Mouse (Mus musculus): Measurements from ENCODE around the gene Tgfb2. TPM values are rescaled to one million over a fixed set of nuclear protein-coding genes. Genes with fewer than 3 reads are reported as not detected.

The Tgfb2 gene
- total RNA-seq, 1 experiment, result 10.4 TPM

GRCm38 (mm10) chr1:186631457-186631856 lies 74.3 kb downstream of the Tgfb2 start:
- H3K36me3 ChIP-seq (ENCODE audit: control insufficient read depth, insufficient read depth, low read length, poor library complexity, severe bottlenecking), result no peaks in the 10 kb centered on the region; the same call in 1 of the 2 replicates
- H3K27ac ChIP-seq (ENCODE audit: insufficient read depth, low read depth, low read length, poor library complexity, severe bottlenecking), result no peak overlapping the region
- H3K9me3 ChIP-seq (ENCODE audit: control insufficient read depth, insufficient read depth, low read depth, low read length), result no peaks in the 10 kb centered on the region
- H3K4me3 ChIP-seq (ENCODE audit: insufficient read depth in 1 of 2, low read depth in 1 of 2, low read length in 2 of 2, poor library complexity in 1 of 2, severe bottlenecking in 1 of 2), result no peak overlapping the region
- no peak overlapping the region for H3K9ac ChIP-seq (ENCODE audit: insufficient read depth, low read depth, low read length, poor library complexity, severe bottlenecking)
- in situ Hi-C loops (cut with MboI; ENCODE audit: low sequenced_read_pairs in 2 of 2, unreplicated experiment in 2 of 2), result no loop called here
- TF ChIP-seq HCFC1 (IDR thresholded peaks at IDR 0.05; ENCODE audit: borderline replicate concordance, insufficient read depth, low read length) (no peak), ZNF384 (IDR thresholded peaks at IDR 0.05; ENCODE audit: low read depth, low read length) (no peak), ZC3H11A (IDR thresholded peaks at IDR 0.05; ENCODE audit: borderline replicate concordance, low read depth, low read length) (no peak)
- DNase-seq (ENCODE audit: low read depth, low spot score), result no peak
- no peaks in the 10 kb centered on the region for H3K4me1 ChIP-seq (ENCODE audit: control insufficient read depth in 2 of 2, insufficient read depth in 2 of 2, low read length in 2 of 2, poor library complexity in 1 of 2)

- no peak overlapping the region for H3K9ac ChIP-seq (ENCODE audit: insufficient read depth, low read depth, low read length, poor library complexity, severe bottlenecking)
- H3K4me1 ChIP-seq (ENCODE audit: control insufficient read depth in 2 of 2, insufficient read depth in 2 of 2, low read length in 2 of 2, poor library complexity in 1 of 2), result no peaks in the 10 kb centered on the region
- H3K36me3 ChIP-seq (ENCODE audit: control insufficient read depth, insufficient read depth, low read length, poor library complexity, severe bottlenecking), result no peaks in the 10 kb centered on the region; the same call in 1 of the 2 replicates
- no peak overlapping the region for H3K4me3 ChIP-seq (ENCODE audit: insufficient read depth in 1 of 2, low read depth in 1 of 2, low read length in 2 of 2, poor library complexity in 1 of 2, severe bottlenecking in 1 of 2)
- H3K9me3 ChIP-seq (ENCODE audit: control insufficient read depth, insufficient read depth, low read depth, low read length), result no peaks in the 10 kb centered on the region
- no peak overlapping the region for H3K27ac ChIP-seq (ENCODE audit: insufficient read depth, low read depth, low read length, poor library complexity, severe bottlenecking)
- no peak for DNase-seq (ENCODE audit: low read depth, low spot score)
- in situ Hi-C loops (cut with MboI; ENCODE audit: low sequenced_read_pairs in 2 of 2, unreplicated experiment in 2 of 2), result no loop called here
- TF ChIP-seq CHD2 (IDR thresholded peaks at IDR 0.05; ENCODE audit: low read depth, low read length), result no peak
- no peak for TF ChIP-seq ZC3H11A (IDR thresholded peaks at IDR 0.05; ENCODE audit: borderline replicate concordance, low read depth, low read length)
- TF ChIP-seq ZNF384 (IDR thresholded peaks at IDR 0.05; ENCODE audit: low read depth, low read length), result no peak
- no peak for TF ChIP-seq HCFC1 (IDR thresholded peaks at IDR 0.05; ENCODE audit: borderline replicate concordance, insufficient read depth, low read length)
- TF ChIP-seq MAFK (IDR thresholded peaks at IDR 0.05; ENCODE audit: insufficient read depth, low read depth, low read length), result no peak
Measured at GRCm38 (mm10) chr1:186630971-186631370, 74.8 kb downstream of the Tgfb2 start.

GRCm38 (mm10) chr1:186627451-186627995 lies 78.3 kb downstream of the Tgfb2 start:
- Histone ChIP-seq H3K36me3 (ENCODE audit: control insufficient read depth, insufficient read depth, low read length, poor library complexity, severe bottlenecking) (no peaks in the 10 kb centered on the region; the same call in 1 of the 2 replicates), H3K4me1 (ENCODE audit: control insufficient read depth in 2 of 2, insufficient read depth in 2 of 2, low read length in 2 of 2, poor library complexity in 1 of 2) (no peaks in the 10 kb centered on the region), H3K9ac (ENCODE audit: insufficient read depth, low read depth, low read length, poor library complexity, severe bottlenecking) (no peak overlapping the region), H3K9me3 (ENCODE audit: control insufficient read depth, insufficient read depth, low read depth, low read length) (no peaks in the 10 kb centered on the region), H3K27ac (ENCODE audit: insufficient read depth, low read depth, low read length, poor library complexity, severe bottlenecking) (no peak overlapping the region), H3K4me3 (ENCODE audit: insufficient read depth in 1 of 2, low read depth in 1 of 2, low read length in 2 of 2, poor library complexity in 1 of 2, severe bottlenecking in 1 of 2) (no peak overlapping the region)
- TF ChIP-seq HCFC1 (IDR thresholded peaks at IDR 0.05; ENCODE audit: borderline replicate concordance, insufficient read depth, low read length), result no peak
- TF ChIP-seq ZC3H11A (IDR thresholded peaks at IDR 0.05; ENCODE audit: borderline replicate concordance, low read depth, low read length), result no peak
- TF ChIP-seq CHD2 (IDR thresholded peaks at IDR 0.05; ENCODE audit: low read depth, low read length), result no peak
- TF ChIP-seq ZNF384 (IDR thresholded peaks at IDR 0.05; ENCODE audit: low read depth, low read length), result no peak
- no peak for TF ChIP-seq MAFK (IDR thresholded peaks at IDR 0.05; ENCODE audit: insufficient read depth, low read depth, low read length)
- in situ Hi-C loops (cut with MboI; ENCODE audit: low sequenced_read_pairs in 2 of 2, unreplicated experiment in 2 of 2), result no loop called here
- DNase-seq (ENCODE audit: low read depth, low spot score), result no peak

- H3K4me3 ChIP-seq (ENCODE audit: insufficient read depth in 1 of 2, low read depth in 1 of 2, low read length in 2 of 2, poor library complexity in 1 of 2, severe bottlenecking in 1 of 2), result no peak overlapping the region
- no peak overlapping the region for H3K27ac ChIP-seq (ENCODE audit: insufficient read depth, low read depth, low read length, poor library complexity, severe bottlenecking)
- no peaks in the 10 kb centered on the region for H3K4me1 ChIP-seq (ENCODE audit: control insufficient read depth in 2 of 2, insufficient read depth in 2 of 2, low read length in 2 of 2, poor library complexity in 1 of 2)
- no peak overlapping the region for H3K9ac ChIP-seq (ENCODE audit: insufficient read depth, low read depth, low read length, poor library complexity, severe bottlenecking)
- no peaks in the 10 kb centered on the region; the same call in 1 of the 2 replicates for H3K36me3 ChIP-seq (ENCODE audit: control insufficient read depth, insufficient read depth, low read length, poor library complexity, severe bottlenecking)
- H3K9me3 ChIP-seq (ENCODE audit: control insufficient read depth, insufficient read depth, low read depth, low read length), result no peaks in the 10 kb centered on the region
- TF ChIP-seq ZNF384 (IDR thresholded peaks at IDR 0.05; ENCODE audit: low read depth, low read length) (no peak), CHD2 (IDR thresholded peaks at IDR 0.05; ENCODE audit: low read depth, low read length) (no peak), HCFC1 (IDR thresholded peaks at IDR 0.05; ENCODE audit: borderline replicate concordance, insufficient read depth, low read length) (no peak), ZC3H11A (IDR thresholded peaks at IDR 0.05; ENCODE audit: borderline replicate concordance, low read depth, low read length) (no peak), MAFK (IDR thresholded peaks at IDR 0.05; ENCODE audit: insufficient read depth, low read depth, low read length) (no peak)
- DNase-seq (ENCODE audit: low read depth, low spot score), result no peak
- in situ Hi-C loops (cut with MboI; ENCODE audit: low sequenced_read_pairs in 2 of 2, unreplicated experiment in 2 of 2), result no loop called here
Measured at GRCm38 (mm10) chr1:186624474-186624873, 81.3 kb downstream of the Tgfb2 start.

GRCm38 (mm10) chr1:186621812-186622211 lies 84.0 kb downstream of the Tgfb2 start:
- no peaks in the 10 kb centered on the region for H3K4me1 ChIP-seq (ENCODE audit: control insufficient read depth in 2 of 2, insufficient read depth in 2 of 2, low read length in 2 of 2, poor library complexity in 1 of 2)
- H3K9me3 ChIP-seq (ENCODE audit: control insufficient read depth, insufficient read depth, low read depth, low read length), result no peaks in the 10 kb centered on the region
- H3K9ac ChIP-seq (ENCODE audit: insufficient read depth, low read depth, low read length, poor library complexity, severe bottlenecking), result no peak overlapping the region
- TF ChIP-seq ZC3H11A (IDR thresholded peaks at IDR 0.05; ENCODE audit: borderline replicate concordance, low read depth, low read length) (no peak), CHD2 (IDR thresholded peaks at IDR 0.05; ENCODE audit: low read depth, low read length) (no peak)
- H3K27ac ChIP-seq (ENCODE audit: insufficient read depth, low read depth, low read length, poor library complexity, severe bottlenecking), result no peak overlapping the region
- no peaks in the 10 kb centered on the region for H3K36me3 ChIP-seq (ENCODE audit: control insufficient read depth, insufficient read depth, low read length, poor library complexity, severe bottlenecking)
- in situ Hi-C loops (cut with MboI; ENCODE audit: low sequenced_read_pairs in 2 of 2, unreplicated experiment in 2 of 2), result no loop called here
- DNase-seq (ENCODE audit: low read depth, low spot score), result no peak
- no peak overlapping the region for H3K4me3 ChIP-seq (ENCODE audit: insufficient read depth in 1 of 2, low read depth in 1 of 2, low read length in 2 of 2, poor library complexity in 1 of 2, severe bottlenecking in 1 of 2)

Measured in ES-E14 (cell line).